Mouse (Mus musculus) heart, embryonic 16.5 days (tissue): ENCODE measurements around the gene Rcc1. TPM values are rescaled to one million over a fixed set of nuclear protein-coding genes. Genes with fewer than 3 reads are reported as not detected.
"Not testable (repeated sequence)": the region's sequence is repeated elsewhere in the genome, so short reads cannot be mapped to it uniquely, and the experiment has no call there.

ENCODE experiments used
- ATAC-seq: fragments of 200-750 bp; cut with Nextera tagmentation; replicated peaks from 2 replicates; pipeline ENCODE4 v1.8.0; 2017; ENCODE audit warnings: moderate number of reproducible peaks; ENCODE audit not compliant: insufficient read depth, low FRiP score; ENCODE audit errors: extremely low read depth
- H3K27ac ChIP-seq: fragments of 300-500 bp; sonication (generic); 2 replicates; pipeline ENCODE4 v1.5.1; 2014; ENCODE audit warnings: mild to moderate bottlenecking, low read length, control low read depth, moderate library complexity
- H3K27me3 ChIP-seq: fragments of 300-500 bp; sonication (generic); 2 replicates; pipeline ENCODE4 v1.6.1; 2014; ENCODE audit warnings: low read length, mixed read lengths; ENCODE audit not compliant: control insufficient read depth, insufficient read depth
- H3K36me3 ChIP-seq: fragments of 300-500 bp; sonication (generic); 2 replicates; pipeline ENCODE4 v1.6.1; 2014; ENCODE audit not compliant: control insufficient read depth, insufficient read depth
- H3K4me1 ChIP-seq: fragments of 300-500 bp; sonication (generic); 2 replicates; pipeline ENCODE4 v1.6.1; 2014; ENCODE audit warnings: low read length, mixed read lengths; ENCODE audit not compliant: control insufficient read depth, insufficient read depth
- H3K4me2 ChIP-seq: fragments of 300-500 bp; sonication (generic); 2 replicates; pipeline ENCODE4 v1.6.1; 2014; ENCODE audit warnings: low read depth, mild to moderate bottlenecking, control low read depth, low read length
- H3K4me3 ChIP-seq: fragments of 300-500 bp; sonication (generic); 2 replicates; pipeline ENCODE4 v1.5.1; 2014; ENCODE audit warnings: mild to moderate bottlenecking, control low read depth, low read length
- H3K9ac ChIP-seq: fragments of 300-500 bp; sonication (generic); 2 replicates; pipeline ENCODE4 v1.6.1; 2014; ENCODE audit warnings: low read length, control low read depth
- H3K9me3 ChIP-seq: fragments of 300-500 bp; sonication (generic); replicated peaks from 2 replicates; pipeline ENCODE4 v1.6.1; 2016; ENCODE audit warnings: low read length; ENCODE audit not compliant: control insufficient read depth
- WGBS: fragments of 180-500 bp; shearing (Covaris S2); extraction: QIAGEN DNeasy Blood & Tissue Kit; methylation state at CpG from one replicate; pipeline ENCODE4 v1.1.7; 2014; 5-methylcytosine and 5-hydroxymethylcytosine counted together
- polyA plus RNA-seq: library from polyadenylated mRNA; unstranded; fragments of >200 nt; fragmentation: Nextera tagmentation; extraction: Ambion mirVana; gene quantifications from 2 replicates; pipeline ENCODE4 v1.2.1, GENCODE M21; 2015

Rcc1 gene
- polyA plus RNA-seq, 1 experiment from 2014 or later, result 44.4 TPM

GRCm38 (mm10) chr4:132291056-132291455 lies 62.3 kb downstream of the Rcc1 start:
- WGBS, result 94% methylated on average over 4 of the region's 4 CpGs
- Histone ChIP-seq H3K27ac (no peak overlapping the region), H3K4me2 (no peak overlapping the region), H3K4me3 (no peak overlapping the region), H3K36me3 (peaks cover 30% of the 10 kb centered on the region), H3K9ac (no peak overlapping the region), H3K4me1 (no peaks in the 10 kb centered on the region), H3K9me3 (peaks cover 5% of the 10 kb centered on the region), H3K27me3 (no peaks in the 10 kb centered on the region)
- ATAC-seq, result no peak

GRCm38 (mm10) chr4:132288840-132289239 lies 64.6 kb downstream of the Rcc1 start:
- H3K4me3 ChIP-seq, ATAC-seq, H3K4me1 ChIP-seq, H3K4me2 ChIP-seq, H3K27ac ChIP-seq, H3K27me3 ChIP-seq, H3K9ac ChIP-seq, H3K9me3 ChIP-seq: not testable (repeated sequence)
- WGBS, result 56% methylated on average over 3 of the region's 5 CpGs
- peaks cover 44% of the 10 kb centered on the region for H3K36me3 ChIP-seq

Other genes starting within 250 kb of the Rcc1 start
- gene Oprd1, start 209.1 kb downstream of the Rcc1 start, polyA plus RNA-seq, result 0.58 and 0.96 TPM in 2 replicates
- 61.6 and 61.7 TPM in 2 replicates for gene Ythdf2, start 141.3 kb downstream of the Rcc1 start, polyA plus RNA-seq
- gene Gmeb1, start 92.0 kb downstream of the Rcc1 start, polyA plus RNA-seq, result 26.8 TPM in 2 replicates
- 30.0 and 35.3 TPM in 2 replicates for gene Taf12, start 79.2 kb downstream of the Rcc1 start, polyA plus RNA-seq
- gene Rab42, start 50.2 kb downstream of the Rcc1 start, polyA plus RNA-seq, result 2.1 and 2.6 TPM in 2 replicates
- 71.5 and 72.2 TPM in 2 replicates for gene Trnau1ap, start 24.1 kb downstream of the Rcc1 start, polyA plus RNA-seq
- 15.8 and 16.5 TPM in 2 replicates for gene Phactr4, start 68.9 kb upstream of the Rcc1 start, polyA plus RNA-seq
- 14.5 and 15.9 TPM in 2 replicates for gene Med18, start 110.3 kb upstream of the Rcc1 start, polyA plus RNA-seq
- gene Sesn2, start 156.9 kb upstream of the Rcc1 start, polyA plus RNA-seq, result 5.9 and 7.2 TPM in 2 replicates
- gene Atpif1, start 180.1 kb upstream of the Rcc1 start, polyA plus RNA-seq, result 1,312 and 1,561 TPM in 2 replicates
- gene Dnajc8, start 181.9 kb upstream of the Rcc1 start, polyA plus RNA-seq, result 98.5 and 117 TPM in 2 replicates
- gene Ptafr, start 210.5 kb upstream of the Rcc1 start, polyA plus RNA-seq, result 0.60 and 0.68 TPM in 2 replicates